Mouse (Mus musculus) adrenal gland, postnatal 4 days (tissue): ENCODE measurements at regions not wholly inside any gene's neighbourhood (a gene's known extent, or its start where the extent isn't known, plus 50 kb on each side); places are given as distances from the start of the nearest gene placed in this dataset.

Experiments used
- DNase-seq, 2 experiments: peaks; one replicate each; pipeline ENCODE4 v3.0.0; 2021 to 2022; ENCODE audit warnings: low spot score in 2 of 2, mixed read lengths in 2 of 2

DNA sequence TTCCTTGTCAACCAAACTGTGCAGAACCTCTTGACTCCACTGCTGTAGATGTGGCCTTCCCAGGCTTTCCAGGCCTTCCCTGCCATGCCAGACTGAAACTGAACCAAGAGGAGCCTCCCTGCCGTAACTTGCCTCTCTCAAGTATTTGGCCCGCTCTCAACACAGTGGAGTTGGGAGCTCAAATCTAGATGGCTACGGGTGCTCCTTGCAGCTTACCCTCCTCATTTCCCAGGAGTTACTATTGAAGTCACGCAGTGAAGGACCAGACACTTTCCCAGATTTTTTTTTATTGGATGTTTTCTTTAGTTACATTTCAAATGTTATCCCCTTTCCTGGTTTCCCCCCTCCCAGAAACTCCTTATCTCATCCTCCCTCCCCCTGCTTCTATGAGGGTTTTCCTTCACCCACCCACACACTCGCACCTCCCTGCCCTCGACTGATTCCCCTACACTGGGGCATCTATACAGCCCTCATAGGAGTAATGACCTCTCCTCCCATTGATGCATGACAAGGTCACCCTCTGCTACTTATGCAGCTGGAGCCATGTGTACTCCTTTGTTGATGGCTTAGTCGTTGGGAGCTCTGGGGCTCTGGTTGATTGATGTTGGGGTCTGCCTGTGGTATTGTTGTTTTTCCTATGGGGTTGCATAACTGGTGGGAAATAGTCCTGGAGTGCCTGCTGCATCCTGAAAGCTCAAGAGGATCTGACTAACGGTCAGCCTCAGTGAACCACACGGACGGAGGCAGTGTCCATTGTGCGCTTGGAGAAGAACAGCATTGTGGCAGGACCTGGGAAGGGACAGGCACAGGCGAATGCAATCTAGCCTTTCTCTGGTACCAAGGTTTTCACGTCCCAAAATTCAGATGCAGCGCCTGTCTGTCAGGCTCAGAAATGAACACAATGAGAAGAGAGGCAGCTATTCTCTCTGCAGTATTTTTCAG, 602.5 kb downstream of the Dok5 start:
- DNase-seq, result no peak

DNA sequence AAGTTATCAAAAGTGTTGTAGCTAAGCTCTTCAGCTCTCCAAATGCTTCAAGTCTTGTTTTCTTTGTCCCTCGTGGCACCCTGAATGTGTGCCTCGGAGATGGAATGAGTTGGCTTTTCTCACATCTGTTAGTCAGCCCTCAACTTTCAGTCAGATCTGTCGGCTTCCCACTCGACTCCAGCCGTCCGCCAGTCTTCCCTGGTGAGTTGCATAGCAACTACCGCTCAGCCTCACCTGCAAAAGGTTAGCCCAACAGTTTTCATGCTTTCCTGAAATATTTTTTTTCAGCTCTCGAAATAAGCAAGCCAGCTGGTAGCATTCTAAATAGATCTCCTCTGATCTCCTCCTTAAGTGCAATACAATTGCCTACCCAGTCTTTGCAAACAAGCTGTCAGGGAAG, 601.2 kb downstream of the Dok5 start:
- no peak for DNase-seq

DNA sequence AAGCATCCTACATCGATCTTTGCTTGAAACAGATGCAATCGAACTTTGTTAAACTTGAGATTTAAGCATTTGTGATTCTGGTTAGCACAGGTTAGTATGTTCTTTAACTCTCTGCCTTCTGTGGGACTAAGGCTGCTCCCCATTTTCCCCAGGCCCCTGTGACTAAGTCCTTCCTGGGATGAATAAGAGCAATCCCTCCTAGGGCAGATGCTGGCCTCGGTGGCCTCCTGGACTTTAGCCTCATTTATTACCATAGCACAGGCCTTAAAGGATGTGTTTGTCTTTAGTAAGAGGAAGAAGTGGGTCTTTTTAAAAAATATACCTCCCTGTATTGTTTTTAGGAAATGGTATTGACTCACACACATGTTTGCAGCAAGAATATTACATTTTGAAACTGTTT, 599.9 kb downstream of the Dok5 start:
- DNase-seq, result no peak

DNA sequence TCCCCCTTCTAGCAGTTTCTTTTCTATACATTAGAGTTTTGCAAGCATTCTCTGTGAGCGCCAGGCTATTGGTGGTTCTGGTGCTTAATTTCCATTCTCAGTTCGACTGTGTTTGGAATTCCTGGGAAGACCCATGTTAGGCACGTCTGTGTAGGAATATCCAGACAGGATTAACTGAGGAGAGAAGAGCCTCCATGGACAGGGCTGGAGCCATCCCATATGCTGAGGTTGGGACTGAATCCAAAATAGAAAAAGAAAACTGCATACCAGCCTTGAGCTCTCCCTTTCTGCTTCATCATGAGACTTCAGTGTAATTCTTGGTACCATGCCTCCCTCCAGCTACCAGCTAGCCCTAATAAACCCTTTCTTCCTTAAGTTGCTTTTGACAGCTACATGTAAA, 595.3 kb downstream of the Dok5 start:
- no peak for DNase-seq

DNA sequence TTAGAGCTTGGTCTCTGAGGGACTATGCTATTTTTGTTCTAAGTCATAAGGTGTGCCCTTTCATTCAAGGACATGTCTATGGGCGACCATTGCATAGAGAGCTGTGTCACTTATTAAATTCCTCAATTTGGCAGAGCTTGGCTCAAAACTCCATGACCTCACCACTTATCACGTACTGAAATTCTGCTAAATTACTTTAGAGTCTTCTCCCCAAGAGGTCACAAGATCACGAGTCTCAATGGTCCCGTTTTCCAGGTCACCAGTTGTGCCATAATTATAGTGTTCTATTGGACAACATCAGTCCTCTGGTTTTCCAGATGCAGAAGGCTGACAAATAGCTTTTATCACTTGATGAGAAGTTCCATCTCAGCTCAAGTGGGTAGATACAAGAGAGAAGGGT, 576.9 kb downstream of the Dok5 start:
- DNase-seq, result no peak

DNA sequence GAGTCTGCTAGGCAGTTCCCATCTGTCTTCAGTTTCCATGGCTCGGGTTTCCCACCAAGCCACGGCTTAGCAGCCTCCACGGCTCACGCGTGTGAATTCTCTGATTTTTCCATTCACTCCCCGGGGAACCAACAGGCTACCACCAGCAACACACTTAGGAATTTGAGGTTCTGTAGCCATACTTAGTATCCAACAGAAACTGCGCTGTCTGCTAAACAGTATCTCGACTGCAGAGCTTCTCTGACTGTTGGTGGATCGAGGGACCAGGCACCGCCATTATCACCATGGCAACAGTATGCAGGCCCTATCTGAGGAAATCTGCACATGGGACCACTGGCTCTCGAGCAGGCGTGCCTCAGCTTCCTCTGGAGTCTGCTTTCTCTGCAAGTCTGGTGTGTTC, 574.4 kb downstream of the Dok5 start:
- DNase-seq, result no peak

DNA sequence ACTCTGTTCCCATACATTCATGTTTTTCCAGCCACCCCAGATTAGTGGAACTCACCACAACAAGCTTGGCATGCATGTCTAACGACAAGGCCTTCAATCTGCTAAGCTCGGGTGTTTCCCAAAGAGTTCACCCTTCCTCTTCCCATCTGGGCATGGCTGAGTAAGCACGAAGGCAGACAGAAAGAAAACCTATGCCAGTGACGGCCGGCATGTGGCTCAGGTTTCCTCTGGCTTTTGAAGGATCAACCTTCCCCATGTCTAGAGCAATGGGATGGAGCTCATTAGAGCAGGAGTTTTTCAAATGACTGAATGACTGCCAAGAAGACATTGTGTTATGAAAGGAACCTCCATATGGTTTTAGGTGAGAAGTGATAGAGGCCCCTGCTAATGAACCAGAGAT, 566.9 kb downstream of the Dok5 start:
- DNase-seq, result no peak

DNA sequence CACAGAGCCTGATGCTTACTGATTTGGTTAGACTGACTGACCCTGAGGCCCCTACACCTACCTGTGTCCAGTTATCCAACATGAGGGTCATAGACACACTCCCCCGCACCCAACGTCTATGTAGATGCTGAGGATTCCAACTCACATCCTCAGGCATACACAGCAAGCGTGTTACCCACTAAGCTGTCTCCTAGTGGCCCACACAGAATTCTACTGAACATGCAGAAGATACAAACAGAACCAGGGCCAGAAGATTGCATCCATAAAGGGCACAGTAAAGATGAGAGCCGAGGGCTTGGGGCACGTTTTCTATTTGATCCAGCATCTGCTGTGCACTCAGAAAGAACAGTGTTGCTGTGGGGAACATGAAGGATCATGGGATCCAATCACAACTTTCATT, 564.0 kb downstream of the Dok5 start:
- no peak for DNase-seq

DNA sequence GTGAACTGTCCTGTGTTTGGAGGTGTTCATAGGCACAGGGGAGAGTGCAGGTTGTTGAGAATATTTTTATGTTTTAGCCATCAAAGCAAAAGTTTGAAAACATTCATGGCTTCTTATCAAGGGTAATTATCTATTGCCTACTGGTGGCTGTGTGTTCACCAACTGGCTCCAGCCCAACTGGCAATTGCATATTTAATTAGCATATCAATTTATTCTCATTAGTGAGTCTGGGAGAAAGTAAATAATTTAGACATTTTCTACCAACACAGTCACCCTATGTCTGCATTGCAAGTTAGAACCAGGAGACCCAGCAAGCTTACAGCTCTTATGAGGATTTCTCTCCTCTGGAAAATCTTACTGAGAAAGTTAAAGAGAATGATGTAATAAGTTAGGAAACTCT, 561.0 kb downstream of the Dok5 start:
- no peak for DNase-seq

DNA sequence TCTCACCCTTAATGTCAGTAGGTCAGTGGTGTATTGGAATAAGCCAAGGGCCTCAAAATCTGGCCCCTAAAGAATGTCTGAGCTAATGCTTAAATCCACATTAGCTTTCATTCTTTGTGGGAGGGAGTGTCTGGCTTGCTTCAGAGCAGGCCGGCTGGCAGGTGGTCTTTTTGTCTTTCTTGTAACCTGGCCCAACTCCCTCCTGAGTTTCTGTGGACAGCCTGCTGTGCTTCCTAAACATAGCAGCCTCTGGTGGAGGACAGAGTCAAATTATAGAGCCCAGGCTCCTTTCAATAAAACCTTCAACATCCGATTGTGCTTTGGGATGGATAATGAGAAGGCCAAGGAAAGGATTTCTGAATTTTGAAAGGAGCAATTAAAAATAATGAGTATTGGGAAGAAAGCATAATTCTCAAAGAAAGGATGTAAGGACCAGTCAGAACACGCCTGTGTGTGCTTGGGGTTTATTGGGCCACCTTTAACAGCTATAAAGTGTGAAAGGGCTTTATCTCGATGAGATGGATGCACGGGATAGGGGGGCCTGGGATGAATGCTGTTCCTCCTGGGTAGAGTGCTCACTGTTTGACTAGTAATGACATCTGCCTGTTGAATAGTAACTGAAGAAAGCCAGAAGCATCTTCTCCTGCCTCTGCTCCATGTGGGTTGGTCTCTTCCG, 554.2 kb downstream of the Dok5 start:
- no peak for DNase-seq

DNA sequence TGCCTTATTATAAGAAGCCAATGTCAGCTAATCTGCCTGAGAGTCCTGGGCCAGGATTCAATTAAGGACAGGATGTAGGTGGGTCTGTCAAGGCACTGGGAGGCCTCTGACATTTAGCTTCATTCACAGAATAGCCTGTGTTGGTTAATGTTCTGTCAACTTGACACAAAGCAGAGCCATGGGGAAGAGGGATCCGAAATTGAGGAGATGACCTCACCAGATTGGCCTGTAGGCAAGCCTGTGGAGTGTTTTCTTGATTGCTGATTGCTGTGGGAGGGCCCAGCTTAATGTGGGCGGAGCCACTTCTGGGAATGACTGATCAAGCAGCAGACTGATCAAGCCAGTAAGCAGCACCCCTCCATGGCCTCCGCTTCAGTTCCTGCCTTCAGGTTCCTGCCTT, 548.5 kb downstream of the Dok5 start:
- no peak for DNase-seq

DNA sequence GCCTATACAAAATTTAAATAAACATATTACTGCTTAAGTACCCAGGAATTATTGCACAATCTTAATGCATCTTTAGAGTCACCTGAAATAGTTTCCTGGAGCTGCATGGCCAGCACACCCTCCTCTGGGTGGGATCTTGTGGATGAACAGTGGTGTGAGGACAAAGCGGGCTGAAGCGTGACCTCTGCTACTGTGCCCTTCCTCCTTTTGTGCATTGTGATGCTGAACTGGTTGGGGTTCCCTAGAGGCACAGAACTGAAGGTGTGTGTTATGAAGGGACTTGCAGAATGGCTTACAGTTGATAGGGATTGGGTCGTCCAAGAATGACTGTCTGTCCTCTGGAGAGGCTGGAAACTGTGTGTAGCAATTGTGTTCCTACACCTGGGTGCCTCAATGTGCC, 547.7 kb downstream of the Dok5 start:
- no peak for DNase-seq

DNA sequence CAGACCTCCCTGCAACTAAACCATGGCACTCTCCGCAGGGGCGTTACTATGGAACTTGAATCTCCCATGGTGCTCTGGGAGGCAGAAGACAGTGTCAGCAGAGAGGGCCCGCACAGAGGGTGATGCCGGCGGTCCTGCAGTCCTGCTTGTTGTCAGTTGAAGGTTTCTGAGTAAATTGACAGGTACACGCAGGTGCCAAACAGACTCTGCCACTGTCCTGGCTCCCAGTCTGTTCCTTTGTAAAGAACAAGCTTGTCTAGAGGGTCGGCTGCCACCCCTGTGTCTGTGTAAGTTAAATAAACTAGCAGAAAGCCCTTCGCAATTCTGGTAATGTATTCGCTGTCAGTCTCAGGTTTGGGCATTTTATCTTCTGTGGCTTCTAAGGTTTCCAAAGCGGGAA, 521.6 kb downstream of the Dok5 start:
- DNase-seq, result no peak

DNA sequence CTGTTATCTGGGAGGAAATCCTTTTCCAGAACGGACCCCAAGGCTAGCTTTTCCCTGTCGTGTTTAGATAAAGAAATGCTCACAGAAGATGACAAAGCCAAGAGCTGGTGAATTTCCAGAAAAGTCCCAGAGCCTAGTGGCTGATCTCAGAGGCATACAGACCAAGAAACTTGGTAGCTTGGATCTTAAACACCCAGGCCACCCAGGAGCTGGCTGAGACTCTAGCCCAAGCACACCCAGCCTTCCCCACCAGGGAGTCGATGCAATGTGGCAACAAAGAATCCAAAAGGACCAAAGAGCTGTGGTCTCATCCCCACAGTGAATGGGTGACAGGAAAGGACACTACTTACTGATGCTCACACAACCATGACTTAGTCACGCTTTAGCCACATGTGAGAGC, 513.8 kb downstream of the Dok5 start:
- DNase-seq, result no peak

DNA sequence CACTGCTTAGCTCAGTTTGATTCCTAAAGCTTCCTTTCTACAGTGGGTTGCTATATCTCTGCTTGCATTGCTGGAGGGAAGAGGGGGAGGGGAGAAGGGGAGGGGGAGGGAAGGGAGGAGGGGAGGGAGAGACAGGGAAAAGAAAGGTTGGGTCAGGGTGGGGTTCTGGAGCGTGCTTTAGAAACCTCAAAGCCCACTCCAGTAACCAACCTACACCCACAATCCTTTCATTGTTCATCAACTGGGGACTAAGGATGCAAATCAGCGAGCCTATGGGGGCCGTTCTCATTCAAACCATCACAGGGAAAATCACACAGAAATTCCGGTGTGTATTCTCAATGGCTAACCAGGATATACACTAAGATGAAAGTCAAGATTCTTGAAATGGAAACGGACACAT, 510.7 kb downstream of the Dok5 start:
- no peak for DNase-seq

DNA sequence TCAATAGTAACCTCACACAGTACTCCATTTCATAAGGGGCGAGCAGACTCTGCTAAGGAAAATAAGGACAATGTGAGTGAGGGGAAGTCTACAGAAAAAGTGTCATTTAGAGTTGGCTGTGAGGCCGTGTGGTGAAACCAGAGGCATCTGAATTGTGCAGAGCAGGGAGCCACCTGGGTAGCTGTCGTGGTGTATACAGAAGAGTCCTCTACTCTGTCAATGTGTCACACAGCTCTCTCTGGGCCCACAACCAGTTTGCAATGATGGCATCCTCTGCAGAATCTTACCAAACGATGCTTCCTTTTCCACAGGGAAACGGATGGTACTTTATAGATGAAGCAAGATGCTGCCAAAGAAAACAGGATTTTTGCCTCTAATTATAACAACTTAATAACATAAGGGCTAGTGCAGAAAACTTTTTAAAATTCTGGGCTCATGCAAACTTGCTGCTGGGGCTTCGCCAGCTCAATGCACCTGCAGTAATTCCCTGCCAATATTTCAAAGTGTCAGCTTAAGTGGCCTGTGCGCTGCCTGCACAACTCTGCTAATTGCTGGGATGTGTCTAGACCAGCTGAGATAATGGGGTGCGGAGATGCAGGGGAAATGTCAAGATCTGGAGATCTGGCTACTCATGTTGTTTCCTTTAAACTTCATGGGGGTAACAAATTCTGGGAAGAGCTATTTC, 505.8 kb downstream of the Dok5 start:
- DNase-seq, result no peak

DNA sequence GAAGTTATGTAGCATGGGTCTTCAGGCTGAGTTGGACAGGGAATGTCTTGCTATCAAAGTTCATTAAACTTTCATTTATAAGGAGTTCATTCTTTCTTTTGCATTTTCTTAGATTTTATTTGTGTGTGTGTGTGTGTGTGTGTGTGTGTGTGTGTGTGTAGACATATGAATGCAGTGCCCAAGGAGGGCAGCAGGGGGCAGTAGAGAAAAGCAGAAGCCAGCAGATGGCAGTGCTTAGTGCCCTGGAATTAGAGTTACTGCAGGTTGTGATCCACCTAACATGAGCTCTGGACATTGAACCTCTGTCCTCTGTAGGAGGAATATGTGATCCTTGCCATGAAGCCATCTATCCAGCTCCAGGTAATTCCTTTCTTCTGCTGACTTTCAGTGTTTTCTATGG, 501.2 kb downstream of the Dok5 start:
- no peak for DNase-seq

DNA sequence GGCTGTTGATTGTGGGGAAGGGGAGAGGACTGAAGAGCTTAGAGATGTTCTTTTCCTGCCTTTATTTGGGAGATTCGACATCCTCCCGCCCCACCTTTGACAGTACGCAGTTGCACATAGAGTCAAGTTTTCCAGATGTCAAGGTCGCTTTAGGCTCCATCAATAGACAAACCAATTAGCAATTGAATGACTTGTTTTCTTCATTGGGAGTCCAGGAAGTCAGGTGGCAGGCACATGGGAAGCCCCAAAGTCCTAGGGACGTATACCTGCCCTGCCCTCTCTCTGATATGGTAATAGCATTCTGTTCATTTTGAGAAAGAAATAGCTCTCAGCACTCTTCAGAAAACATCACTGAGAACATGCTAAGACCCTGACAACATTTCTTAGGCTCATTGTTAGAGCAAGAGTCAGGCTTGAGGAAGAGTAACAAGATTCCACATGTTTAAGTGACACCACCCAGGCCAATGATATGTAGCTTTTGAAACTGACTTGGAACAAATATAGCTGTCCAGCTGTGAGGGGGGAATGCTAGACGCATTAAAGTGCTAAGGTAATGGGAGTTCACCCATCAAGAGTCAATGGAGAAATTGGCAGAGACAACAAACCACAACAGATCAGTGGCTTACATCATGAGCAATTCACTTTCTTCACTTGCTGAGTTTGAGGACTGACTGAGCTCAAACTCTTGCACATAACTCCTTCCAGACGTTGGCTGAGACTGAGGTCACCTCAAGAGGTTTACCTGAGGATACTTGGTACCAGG, 499.9 kb downstream of the Dok5 start:
- DNase-seq, result no peak

DNA sequence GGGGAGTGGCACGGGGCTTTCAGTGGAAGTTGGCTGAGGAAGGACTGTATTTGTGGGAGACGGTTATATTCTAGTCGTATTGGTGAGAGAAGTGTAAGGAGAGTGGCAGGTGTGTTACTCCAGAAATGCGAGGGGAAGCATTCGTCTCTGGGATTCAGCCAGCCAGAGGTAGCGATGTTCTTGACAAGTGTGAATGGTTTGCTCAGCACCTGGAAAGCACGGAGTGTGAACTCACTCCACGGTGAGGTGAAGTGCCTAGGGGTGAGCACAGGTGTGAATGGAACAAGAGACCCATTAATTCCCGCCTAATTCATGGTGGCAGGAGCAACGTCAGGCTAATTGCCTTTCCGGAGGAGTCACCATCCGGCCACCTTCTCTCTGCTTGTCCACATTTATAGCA, 498.9 kb downstream of the Dok5 start:
- no peak for DNase-seq

DNA sequence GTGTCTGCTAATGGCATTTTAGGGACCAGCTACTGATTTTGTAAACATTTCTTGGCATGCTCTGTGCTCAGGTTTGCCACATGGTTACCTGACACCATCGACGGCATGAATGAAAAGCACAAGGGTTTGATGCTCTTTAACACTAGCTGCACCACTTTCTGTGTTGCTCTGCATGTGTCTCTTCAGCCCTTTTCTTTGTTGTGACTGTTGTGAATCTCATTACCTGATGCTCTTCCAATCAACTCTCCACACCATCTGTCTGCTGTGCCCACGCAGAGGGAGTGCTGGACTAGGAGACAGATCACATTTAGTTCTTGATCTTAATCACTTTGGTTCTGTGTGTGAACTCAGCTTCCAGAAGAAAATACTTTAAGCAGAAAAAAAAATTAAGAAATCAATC, 496.6 kb downstream of the Dok5 start:
- no peak for DNase-seq

DNA sequence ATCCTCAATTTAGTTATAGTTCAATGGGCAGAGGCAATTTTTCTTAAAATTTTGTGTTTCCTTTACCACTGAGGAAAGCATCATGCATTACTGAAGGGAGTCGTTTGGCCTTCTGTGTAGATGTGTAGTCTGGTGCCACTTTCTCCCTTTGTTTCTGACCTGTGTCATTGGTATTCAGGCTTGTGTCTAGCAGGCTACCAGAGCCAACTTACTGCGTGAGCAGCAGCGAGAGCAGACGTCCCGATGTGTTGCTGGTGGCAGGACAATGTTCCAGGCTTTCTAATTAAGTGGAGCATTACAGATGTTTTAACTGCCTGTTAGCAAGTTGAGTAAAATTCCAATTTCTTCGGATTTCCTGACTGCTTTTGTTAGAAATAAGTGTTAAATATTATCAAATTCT, 482.2 kb downstream of the Dok5 start:
- DNase-seq, result no peak

DNA sequence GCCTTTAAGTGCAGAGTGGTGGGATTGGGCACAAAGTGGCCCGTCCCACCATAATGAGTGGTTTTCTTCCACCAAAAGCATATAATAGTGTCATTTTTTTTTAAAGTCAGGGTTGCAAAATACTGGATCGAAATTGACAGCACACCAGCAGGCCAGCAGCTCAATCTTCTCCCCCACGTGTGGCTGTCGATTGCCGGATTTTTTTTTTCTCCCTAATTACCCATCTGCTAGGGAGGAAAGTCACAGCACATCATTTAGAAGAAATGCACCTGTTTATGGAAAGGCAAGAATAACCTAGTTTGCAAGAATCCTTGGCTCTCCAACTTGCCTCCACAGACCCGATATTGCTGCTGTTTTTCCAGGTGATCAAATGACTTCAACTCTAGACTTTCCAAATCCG, 464.9 kb downstream of the Dok5 start:
- DNase-seq, result no peak
